Mouse (Mus musculus): ENCODE results near the gene Bhlhe23. TPM values are rescaled to one million over a fixed set of nuclear protein-coding genes. Genes with fewer than 3 reads are reported as not detected.

Bhlhe23 gene
- polyA plus RNA-seq, 2 experiments = not detected

GRCm38 (mm10) chr2:180740349-180740748 lies 36.4 kb downstream of the Bhlhe23 start:
- no peak overlapping the region for H3K27ac ChIP-seq

GRCm38 (mm10) chr2:180737984-180738383 lies 38.7 kb downstream of the Bhlhe23 start:
- Histone ChIP-seq H3K4me2 (ENCODE audit: low read depth) (no peak overlapping the region), H3K27me3 (ENCODE audit: control insufficient read depth, insufficient read depth, low read length) (no peaks in the 10 kb centered on the region), H3K9ac (replicated peaks) (no peak overlapping the region), H3K4me1 (replicated peaks; ENCODE audit: control insufficient read depth in 2 of 2, insufficient read depth in 2 of 2, low read length in 1 of 2) (no peaks in the 10 kb centered on the region), H3K9me3 (ENCODE audit: control insufficient read depth, low read length) (no peaks in the 10 kb centered on the region), H3K4me3 (ENCODE audit: insufficient read depth in 1 of 2, low read depth in 2 of 2, low read length in 2 of 2) (no peak overlapping the region), H3K36me3 (replicated peaks; ENCODE audit: control insufficient read depth, insufficient read depth, low read depth) (no peaks in the 10 kb centered on the region), H3K27ac (no peak overlapping the region)
- 53% methylated on average over 2 of the region's 2 CpGs for WGBS (ENCODE audit: insufficient replicate concordance)
- ATAC-seq (ENCODE audit: insufficient read depth) = no peak
- TF ChIP-seq EP300 (IDR thresholded peaks at IDR 0.05; ENCODE audit: low read depth) (no peak), CTCF (IDR thresholded peaks at IDR 0.05; ENCODE audit: low read depth) (no peak)
- DNase-seq (ENCODE audit: low read depth in 3 of 3, low spot score in 3 of 3) = no peak

More at GRCm38 (mm10) chr2:180740349-180740748, 36.4 kb downstream of the Bhlhe23 start:
- H3K36me3 ChIP-seq (replicated peaks; ENCODE audit: control insufficient read depth, insufficient read depth, low read depth) = no peaks in the 10 kb centered on the region
- ATAC-seq (ENCODE audit: insufficient read depth) (no peak), DNase-seq (ENCODE audit: low read depth in 3 of 3, low spot score in 3 of 3) (no peak)
- H3K4me2 ChIP-seq (ENCODE audit: low read depth) = no peak overlapping the region
- no peaks in the 10 kb centered on the region for H3K27me3 ChIP-seq (ENCODE audit: control insufficient read depth, insufficient read depth, low read length)
- 29% methylated on average over 3 of the region's 3 CpGs for WGBS (ENCODE audit: insufficient replicate concordance)
- peaks cover 0 to 2% of the 10 kb centered on the region in 2 experiments; a peak in 2 of 4 replicates for H3K4me1 ChIP-seq (replicated peaks; ENCODE audit: control insufficient read depth in 2 of 2, insufficient read depth in 2 of 2, low read length in 1 of 2)
- no peak for TF ChIP-seq CTCF (IDR thresholded peaks at IDR 0.05; ENCODE audit: low read depth)
- no peak for TF ChIP-seq EP300 (IDR thresholded peaks at IDR 0.05; ENCODE audit: low read depth)
- no peaks in the 10 kb centered on the region for H3K9me3 ChIP-seq (ENCODE audit: control insufficient read depth, low read length)
- H3K9ac ChIP-seq (replicated peaks) = no peak overlapping the region
- no peak overlapping the region for H3K4me3 ChIP-seq (ENCODE audit: insufficient read depth in 1 of 2, low read depth in 2 of 2, low read length in 2 of 2)

GRCm38 (mm10) chr2:180735232-180735631 lies 41.5 kb downstream of the Bhlhe23 start:
- no peaks in the 10 kb centered on the region for H3K4me1 ChIP-seq (replicated peaks; ENCODE audit: control insufficient read depth in 2 of 2, insufficient read depth in 2 of 2, low read length in 1 of 2)
- H3K4me2 ChIP-seq (ENCODE audit: low read depth) = no peak overlapping the region
- 68% methylated on average over 7 of the region's 7 CpGs for WGBS (ENCODE audit: insufficient replicate concordance)
- no peak overlapping the region for H3K9ac ChIP-seq (replicated peaks)
- no peaks in the 10 kb centered on the region for H3K36me3 ChIP-seq (replicated peaks; ENCODE audit: control insufficient read depth, insufficient read depth, low read depth)
- no peaks in the 10 kb centered on the region for H3K9me3 ChIP-seq (ENCODE audit: control insufficient read depth, low read length)
- H3K4me3 ChIP-seq (ENCODE audit: insufficient read depth in 1 of 2, low read depth in 2 of 2, low read length in 2 of 2) = no peak overlapping the region
- H3K27ac ChIP-seq = no peak overlapping the region
- DNase-seq (ENCODE audit: low read depth in 3 of 3, low spot score in 3 of 3) (no peak), ATAC-seq (ENCODE audit: insufficient read depth) (no peak)
- no peaks in the 10 kb centered on the region for H3K27me3 ChIP-seq (ENCODE audit: control insufficient read depth, insufficient read depth, low read length)
- TF ChIP-seq EP300 (IDR thresholded peaks at IDR 0.05; ENCODE audit: low read depth) = no peak
- no peak for TF ChIP-seq CTCF (IDR thresholded peaks at IDR 0.05; ENCODE audit: low read depth)

GRCm38 (mm10) chr2:180731984-180732383 lies 44.7 kb downstream of the Bhlhe23 start:
- peak; percentile 21; the same call in 1 of the 2 replicates for ATAC-seq (ENCODE audit: insufficient read depth)
- TF ChIP-seq CTCF (IDR thresholded peaks at IDR 0.05; ENCODE audit: low read depth) = no peak

GRCm38 (mm10) chr2:180731036-180731435 lies 45.7 kb downstream of the Bhlhe23 start:
- DNase-seq (ENCODE audit: low read depth in 3 of 3, low spot score in 3 of 3) (no peak), ATAC-seq (ENCODE audit: insufficient read depth) (no peak)
- WGBS (ENCODE audit: insufficient replicate concordance) = 51% methylated on average over 3 of the region's 3 CpGs
- no peak overlapping the region for H3K9ac ChIP-seq (replicated peaks)
- peaks cover 7 to 25% of the 10 kb centered on the region in 2 experiments for H3K4me1 ChIP-seq (replicated peaks; ENCODE audit: control insufficient read depth in 2 of 2, insufficient read depth in 2 of 2, low read length in 1 of 2)
- no peaks in the 10 kb centered on the region for H3K27me3 ChIP-seq (ENCODE audit: control insufficient read depth, insufficient read depth, low read length)
- no peaks in the 10 kb centered on the region for H3K36me3 ChIP-seq (replicated peaks; ENCODE audit: control insufficient read depth, insufficient read depth, low read depth)
- no peak overlapping the region for H3K27ac ChIP-seq
- H3K9me3 ChIP-seq (ENCODE audit: control insufficient read depth, low read length) = no peaks in the 10 kb centered on the region
- H3K4me2 ChIP-seq (ENCODE audit: low read depth) = no peak overlapping the region
- H3K4me3 ChIP-seq (ENCODE audit: insufficient read depth in 1 of 2, low read depth in 2 of 2, low read length in 2 of 2) = no peak overlapping the region
- TF ChIP-seq EP300 (IDR thresholded peaks at IDR 0.05; ENCODE audit: low read depth) = no peak
- no peak for TF ChIP-seq CTCF (IDR thresholded peaks at IDR 0.05; ENCODE audit: low read depth)

More at GRCm38 (mm10) chr2:180731984-180732383, 44.7 kb downstream of the Bhlhe23 start:
- no peak for DNase-seq (ENCODE audit: low read depth in 3 of 3, low spot score in 3 of 3)
- Histone ChIP-seq H3K4me2 (ENCODE audit: low read depth) (no peak overlapping the region), H3K9me3 (ENCODE audit: control insufficient read depth, low read length) (no peaks in the 10 kb centered on the region), H3K27me3 (ENCODE audit: control insufficient read depth, insufficient read depth, low read length) (no peaks in the 10 kb centered on the region), H3K4me3 (ENCODE audit: insufficient read depth in 1 of 2, low read depth in 2 of 2, low read length in 2 of 2) (no peak overlapping the region), H3K27ac (no peak overlapping the region), H3K9ac (replicated peaks) (no peak overlapping the region), H3K36me3 (replicated peaks; ENCODE audit: control insufficient read depth, insufficient read depth, low read depth) (no peaks in the 10 kb centered on the region), H3K4me1 (replicated peaks; ENCODE audit: control insufficient read depth in 2 of 2, insufficient read depth in 2 of 2, low read length in 1 of 2) (peaks cover 3 to 16% of the 10 kb centered on the region in 2 experiments)
- 37% methylated on average over 6 of the region's 6 CpGs for WGBS (ENCODE audit: insufficient replicate concordance)

Data from liver, embryonic 14.5 days (tissue).